Mouse (Mus musculus) lung, embryonic 15.5 days (tissue): ENCODE results near the gene Zfyve1. TPM values are rescaled to one million over a fixed set of nuclear protein-coding genes. Genes with fewer than 3 reads are reported as not detected.

Source experiments
- ATAC-seq: fragments of 200-750 bp; cut with Nextera tagmentation; 2 replicates; pipeline ENCODE4 v1.8.0; 2017; ENCODE audit warnings: moderate number of reproducible peaks, borderline replicate concordance; ENCODE audit not compliant: low FRiP score, low TSS enrichment; ENCODE audit errors: extremely low read depth
- H3K27ac ChIP-seq: fragments of 300-500 bp; sonication (generic); 2 replicates; pipeline ENCODE4 v1.5.1; 2015; ENCODE audit warnings: moderate library complexity, mild to moderate bottlenecking, inconsistent platforms
- H3K27me3 ChIP-seq: fragments of 300-500 bp; sonication (generic); 2 replicates; pipeline ENCODE4 v1.6.1; 2015; ENCODE audit warnings: inconsistent platforms
- H3K36me3 ChIP-seq: fragments of 300-500 bp; sonication (generic); 2 replicates; pipeline ENCODE4 v1.6.1; 2015; ENCODE audit warnings: inconsistent platforms
- H3K4me1 ChIP-seq: fragments of 300-500 bp; sonication (generic); 2 replicates; pipeline ENCODE4 v1.6.1; 2015; ENCODE audit warnings: inconsistent platforms
- H3K4me2 ChIP-seq: fragments of 300-500 bp; sonication (generic); 2 replicates; pipeline ENCODE4 v1.6.1; 2015; ENCODE audit warnings: inconsistent platforms, mild to moderate bottlenecking, moderate library complexity
- H3K4me3 ChIP-seq: fragments of 300-500 bp; sonication (generic); 2 replicates; pipeline ENCODE4 v1.5.1; 2015; ENCODE audit warnings: mild to moderate bottlenecking, inconsistent platforms
- H3K9ac ChIP-seq: fragments of 300-500 bp; sonication (generic); 2 replicates; pipeline ENCODE4 v1.6.1; 2015; ENCODE audit warnings: inconsistent platforms
- H3K9me3 ChIP-seq: fragments of 300-500 bp; sonication (generic); 2 replicates; pipeline ENCODE4 v1.6.1; 2016; ENCODE audit warnings: inconsistent platforms
- WGBS: fragments of 180-500 bp; shearing (Covaris S2); methylation state at CpG from one replicate; pipeline ENCODE4 v1.1.7; 2015; 5-methylcytosine and 5-hydroxymethylcytosine counted together
- polyA plus RNA-seq: library from polyadenylated mRNA; unstranded; fragments of >200 nt; fragmentation: Nextera tagmentation; extraction: Ambion mirVana; gene quantifications from 2 replicates; pipeline ENCODE4 v1.2.1, GENCODE M21; 2015

Gene Zfyve1
- polyA plus RNA-seq, 1 experiment from 2014 or later = 19.0 TPM

GRCm38 (mm10) chr12:83578896-83579569, 18.0 kb downstream of the Zfyve1 start:
- Histone ChIP-seq H3K27ac (no peak overlapping the region), H3K4me3 (no peak overlapping the region), H3K4me2 (no peak overlapping the region), H3K27me3 (no peaks in the 10 kb centered on the region), H3K36me3 (peaks cover 26% of the 10 kb centered on the region), H3K9ac (no peak overlapping the region), H3K9me3 (no peaks in the 10 kb centered on the region), H3K4me1 (no peaks in the 10 kb centered on the region)
- WGBS = 27% methylated on average over 3 of the region's 3 CpGs
- ATAC-seq = peak; percentile 39; the same call in 1 of the 2 replicates

GRCm38 (mm10) chr12:83578356-83578755, 18.7 kb downstream of the Zfyve1 start:
- ATAC-seq = no peak
- no peaks in the 10 kb centered on the region for H3K9me3 ChIP-seq
- 75% methylated on average over 2 of the region's 2 CpGs for WGBS
- no peak overlapping the region for H3K4me3 ChIP-seq
- no peak overlapping the region for H3K4me2 ChIP-seq
- no peaks in the 10 kb centered on the region for H3K27me3 ChIP-seq
- no peak overlapping the region for H3K27ac ChIP-seq
- peaks cover 29% of the 10 kb centered on the region for H3K36me3 ChIP-seq
- no peaks in the 10 kb centered on the region for H3K4me1 ChIP-seq
- H3K9ac ChIP-seq = no peak overlapping the region

- Histone ChIP-seq H3K36me3 (peaks cover 35% of the 10 kb centered on the region), H3K9ac (no peak overlapping the region), H3K9me3 (no peaks in the 10 kb centered on the region), H3K4me3 (no peak overlapping the region), H3K27ac (no peak overlapping the region), H3K4me2 (no peak overlapping the region), H3K27me3 (no peaks in the 10 kb centered on the region), H3K4me1 (no peaks in the 10 kb centered on the region)
- no peak for ATAC-seq
- 94% methylated on average over 5 of the region's 5 CpGs for WGBS
Observed at GRCm38 (mm10) chr12:83577445-83577844, 19.6 kb downstream of the Zfyve1 start.

- H3K4me2 ChIP-seq = no peak overlapping the region
- H3K36me3 ChIP-seq = peaks cover 59% of the 10 kb centered on the region
- WGBS = 77% methylated on average over 5 of the region's 5 CpGs
- H3K27me3 ChIP-seq = no peaks in the 10 kb centered on the region
- H3K27ac ChIP-seq = no peak overlapping the region
- no peak for ATAC-seq
- no peaks in the 10 kb centered on the region for H3K9me3 ChIP-seq
- no peak overlapping the region for H3K9ac ChIP-seq
- no peak overlapping the region for H3K4me3 ChIP-seq
- no peaks in the 10 kb centered on the region for H3K4me1 ChIP-seq
Observed at GRCm38 (mm10) chr12:83572717-83573116, 24.3 kb downstream of the Zfyve1 start.

- no peak for ATAC-seq
- no peak overlapping the region for H3K9ac ChIP-seq
- H3K9me3 ChIP-seq = no peaks in the 10 kb centered on the region
- H3K4me3 ChIP-seq = no peak overlapping the region
- no peaks in the 10 kb centered on the region for H3K4me1 ChIP-seq
- no peak overlapping the region for H3K27ac ChIP-seq
- H3K4me2 ChIP-seq = no peak overlapping the region
- WGBS = 89% methylated on average over 3 of the region's 3 CpGs
- H3K27me3 ChIP-seq = no peaks in the 10 kb centered on the region
- peaks cover 69% of the 10 kb centered on the region for H3K36me3 ChIP-seq
Observed at GRCm38 (mm10) chr12:83569866-83570265, 27.2 kb downstream of the Zfyve1 start.

GRCm38 (mm10) chr12:83562589-83562988, 34.4 kb downstream of the Zfyve1 start:
- H3K9ac ChIP-seq = no peak overlapping the region
- no peak overlapping the region for H3K4me2 ChIP-seq
- no peaks in the 10 kb centered on the region for H3K9me3 ChIP-seq
- WGBS = 86% methylated on average over 3 of the region's 3 CpGs
- H3K27ac ChIP-seq = no peak overlapping the region
- H3K36me3 ChIP-seq = peaks cover 66% of the 10 kb centered on the region
- ATAC-seq = no peak
- no peaks in the 10 kb centered on the region for H3K27me3 ChIP-seq
- H3K4me1 ChIP-seq = no peaks in the 10 kb centered on the region
- no peak overlapping the region for H3K4me3 ChIP-seq

- 69% methylated on average over 6 of the region's 6 CpGs for WGBS
- no peak for ATAC-seq
- H3K36me3 ChIP-seq = peaks cover 59% of the 10 kb centered on the region
- no peak overlapping the region for H3K4me2 ChIP-seq
- H3K27me3 ChIP-seq = no peaks in the 10 kb centered on the region
- no peaks in the 10 kb centered on the region for H3K9me3 ChIP-seq
- no peak overlapping the region for H3K27ac ChIP-seq
- H3K4me3 ChIP-seq = no peak overlapping the region
- no peaks in the 10 kb centered on the region for H3K4me1 ChIP-seq
- no peak overlapping the region for H3K9ac ChIP-seq
Observed at GRCm38 (mm10) chr12:83560189-83560588, 36.8 kb downstream of the Zfyve1 start.

GRCm38 (mm10) chr12:83558496-83558895, 38.5 kb downstream of the Zfyve1 start:
- H3K4me3 ChIP-seq = no peak overlapping the region
- peaks cover 62% of the 10 kb centered on the region for H3K36me3 ChIP-seq
- ATAC-seq = no peak
- H3K9me3 ChIP-seq = no peaks in the 10 kb centered on the region
- H3K27me3 ChIP-seq = no peaks in the 10 kb centered on the region
- no peak overlapping the region for H3K9ac ChIP-seq
- WGBS = 92% methylated on average over 7 of the region's 7 CpGs
- H3K27ac ChIP-seq = no peak overlapping the region
- no peak overlapping the region for H3K4me2 ChIP-seq
- H3K4me1 ChIP-seq = no peaks in the 10 kb centered on the region

GRCm38 (mm10) chr12:83555605-83556004, 41.4 kb downstream of the Zfyve1 start:
- H3K9ac ChIP-seq = no peak overlapping the region
- ATAC-seq = no peak
- WGBS = 62% methylated on average over 9 of the region's 9 CpGs
- H3K27me3 ChIP-seq = no peaks in the 10 kb centered on the region
- no peak overlapping the region for H3K27ac ChIP-seq
- H3K4me1 ChIP-seq = no peaks in the 10 kb centered on the region
- H3K4me3 ChIP-seq = no peak overlapping the region
- H3K9me3 ChIP-seq = no peaks in the 10 kb centered on the region
- H3K4me2 ChIP-seq = no peak overlapping the region
- H3K36me3 ChIP-seq = peaks cover 64% of the 10 kb centered on the region

GRCm38 (mm10) chr12:83553816-83554215, 43.2 kb downstream of the Zfyve1 start:
- no peak for ATAC-seq
- no peak overlapping the region for H3K9ac ChIP-seq
- H3K36me3 ChIP-seq = peaks cover 65% of the 10 kb centered on the region
- H3K27ac ChIP-seq = no peak overlapping the region
- WGBS = 73% methylated on average over 4 of the region's 4 CpGs
- no peaks in the 10 kb centered on the region for H3K27me3 ChIP-seq
- H3K4me1 ChIP-seq = no peaks in the 10 kb centered on the region
- no peaks in the 10 kb centered on the region for H3K9me3 ChIP-seq
- no peak overlapping the region for H3K4me2 ChIP-seq
- H3K4me3 ChIP-seq = no peak overlapping the region

GRCm38 (mm10) chr12:83551305-83551704, 45.7 kb downstream of the Zfyve1 start:
- no peaks in the 10 kb centered on the region for H3K4me1 ChIP-seq
- no peak for ATAC-seq
- H3K9me3 ChIP-seq = no peaks in the 10 kb centered on the region
- peaks cover 77% of the 10 kb centered on the region for H3K36me3 ChIP-seq
- no peak overlapping the region for H3K4me3 ChIP-seq
- no peak overlapping the region for H3K9ac ChIP-seq
- H3K4me2 ChIP-seq = no peak overlapping the region
- no peaks in the 10 kb centered on the region for H3K27me3 ChIP-seq
- no peak overlapping the region for H3K27ac ChIP-seq
- 81% methylated on average over 16 of the region's 16 CpGs for WGBS

- Histone ChIP-seq H3K4me2 (no peak overlapping the region), H3K4me3 (no peak overlapping the region), H3K4me1 (no peaks in the 10 kb centered on the region), H3K27me3 (no peaks in the 10 kb centered on the region), H3K27ac (no peak overlapping the region), H3K36me3 (peaks cover 32% of the 10 kb centered on the region; the same call in 1 of the 2 replicates), H3K9ac (no peak overlapping the region), H3K9me3 (no peaks in the 10 kb centered on the region)
- no peak for ATAC-seq
Observed at GRCm38 (mm10) chr12:83544791-83545190, 52.2 kb downstream of the Zfyve1 start.

- H3K4me1 ChIP-seq = no peaks in the 10 kb centered on the region
- no peak overlapping the region for H3K27ac ChIP-seq
- peaks cover 32% of the 10 kb centered on the region; the same call in 1 of the 2 replicates for H3K36me3 ChIP-seq
- ATAC-seq = no peak
- no peak overlapping the region for H3K9ac ChIP-seq
- no peak overlapping the region for H3K4me3 ChIP-seq
- 72% methylated on average over 7 of the region's 7 CpGs for WGBS
- no peaks in the 10 kb centered on the region for H3K27me3 ChIP-seq
- H3K9me3 ChIP-seq = no peaks in the 10 kb centered on the region
- no peak overlapping the region for H3K4me2 ChIP-seq
Observed at GRCm38 (mm10) chr12:83543997-83544396, 53.0 kb downstream of the Zfyve1 start.
